Mouse (Mus musculus): ENCODE data around the gene Sf3b4. TPM values are rescaled to one million over a fixed set of nuclear protein-coding genes. Genes with fewer than 3 reads are reported as not detected.
"Not testable (repeated sequence)": the region's sequence is repeated elsewhere in the genome, so short reads cannot be mapped to it uniquely, and the experiment has no call there.

The Sf3b4 gene
- total RNA-seq, 2 experiments from 2014 or later = 24.6 to 88.5 TPM

DNA sequence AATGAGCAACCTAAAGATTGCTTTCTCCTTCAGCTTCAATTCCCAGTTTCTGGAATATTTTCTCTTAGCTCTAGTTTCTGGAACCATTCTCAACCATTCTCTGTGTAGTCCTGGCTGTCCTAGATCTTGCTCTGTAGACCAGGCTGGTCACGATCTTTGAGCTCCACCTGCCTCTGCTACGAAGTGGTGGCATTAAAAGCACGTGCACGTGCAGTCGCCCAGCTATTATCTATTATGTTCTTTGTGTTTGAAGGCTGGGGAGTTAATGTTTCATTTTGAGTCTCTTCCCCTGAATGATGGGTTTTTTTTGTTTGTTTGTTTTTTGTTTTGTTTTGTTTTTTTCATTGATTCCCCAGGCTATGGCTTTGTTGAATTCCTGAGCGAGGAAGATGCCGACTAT lies 1.1 kb downstream of the Sf3b4 start:
- no peak for ATAC-seq (replicated peaks; ENCODE audit: poor library complexity)

DNA sequence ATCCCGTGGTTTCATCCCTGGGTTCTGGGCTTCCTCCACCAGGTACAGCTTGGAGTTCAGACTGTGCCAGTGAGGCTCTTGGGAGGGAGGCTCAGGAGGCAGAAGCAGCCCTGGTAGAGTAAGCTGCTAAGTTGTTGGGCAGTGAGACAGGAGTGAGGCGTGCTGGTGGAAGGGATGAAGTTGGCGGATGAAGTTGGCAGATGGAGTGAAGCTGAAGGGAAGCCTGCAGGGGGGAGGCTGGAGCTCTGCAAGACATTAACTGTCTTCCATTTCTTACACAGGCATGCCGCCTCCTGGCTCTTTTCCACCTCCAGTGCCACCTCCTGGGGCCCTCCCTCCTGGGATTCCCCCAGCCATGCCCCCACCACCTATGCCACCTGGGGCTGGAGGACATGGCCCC lies 1.9 kb downstream of the Sf3b4 start:
- not testable (repeated sequence) for ATAC-seq (replicated peaks; ENCODE audit: poor library complexity)

DNA sequence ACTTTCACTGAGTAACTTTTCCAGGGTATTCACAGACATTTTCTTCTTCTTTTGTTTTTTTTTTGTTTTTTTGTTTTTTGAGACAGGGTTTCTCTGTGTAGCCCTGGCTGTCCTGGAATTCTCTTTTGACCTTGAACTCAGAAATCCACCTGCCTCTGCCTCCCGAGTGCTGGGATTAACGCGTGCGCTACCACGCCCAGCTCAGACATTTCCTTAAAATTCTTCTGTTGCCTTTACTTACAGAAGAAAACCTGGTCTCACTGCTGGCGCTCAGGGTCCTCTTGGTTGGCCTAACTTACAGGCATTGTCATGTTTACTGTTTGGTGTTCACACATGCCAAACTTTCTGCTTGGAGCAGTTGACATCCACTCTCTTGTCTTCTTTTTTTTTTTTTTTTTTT lies 3.1 kb downstream of the Sf3b4 start:
- no peak for ATAC-seq (replicated peaks; ENCODE audit: poor library complexity)

DNA sequence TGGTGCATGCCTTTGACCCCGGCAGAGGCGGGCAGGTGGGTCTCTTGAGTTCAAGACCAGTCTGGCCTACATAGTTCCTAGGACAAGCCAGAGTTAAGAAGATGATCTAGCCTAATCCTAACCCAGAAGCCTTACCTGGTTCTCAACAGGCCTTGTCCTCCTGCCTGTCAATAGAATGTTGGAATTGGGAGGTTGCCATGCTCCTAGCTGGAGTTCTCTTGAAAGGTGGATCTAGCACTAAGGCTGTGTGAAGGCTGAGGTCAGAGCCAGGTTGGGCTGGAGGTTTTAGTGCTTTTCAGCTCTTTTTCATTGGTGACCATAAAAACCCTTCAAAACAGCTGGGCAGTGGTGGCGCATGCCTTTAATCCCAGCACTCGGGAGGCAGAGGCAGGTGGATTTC lies 6.3 kb downstream of the Sf3b4 start:
- ATAC-seq (replicated peaks; ENCODE audit: poor library complexity) = no peak

GRCm38 (mm10) chr3:96178902-96179301 lies 6.8 kb downstream of the Sf3b4 start:
- ATAC-seq (replicated peaks; ENCODE audit: poor library complexity) = no peak

DNA sequence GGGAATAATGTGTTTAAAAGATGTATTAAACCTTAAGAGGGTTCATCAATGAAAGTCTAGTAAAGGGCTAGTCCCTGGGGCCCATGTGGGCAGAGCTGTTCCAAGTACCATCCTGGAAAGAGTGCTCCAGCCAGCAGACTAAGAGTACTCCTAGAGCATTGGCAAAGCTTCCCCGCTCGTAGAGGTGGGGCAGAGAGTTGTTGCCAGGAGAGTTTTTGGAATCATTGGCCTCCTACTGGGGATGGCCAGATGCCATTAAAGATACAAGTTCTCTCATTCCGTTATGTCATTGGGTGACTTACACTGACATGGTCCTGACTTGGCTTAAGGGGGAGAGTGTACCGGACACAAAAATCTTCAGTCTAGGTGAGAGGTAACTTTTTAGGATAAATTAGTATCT lies 7.4 kb downstream of the Sf3b4 start:
- ATAC-seq (replicated peaks; ENCODE audit: poor library complexity) = no peak

DNA sequence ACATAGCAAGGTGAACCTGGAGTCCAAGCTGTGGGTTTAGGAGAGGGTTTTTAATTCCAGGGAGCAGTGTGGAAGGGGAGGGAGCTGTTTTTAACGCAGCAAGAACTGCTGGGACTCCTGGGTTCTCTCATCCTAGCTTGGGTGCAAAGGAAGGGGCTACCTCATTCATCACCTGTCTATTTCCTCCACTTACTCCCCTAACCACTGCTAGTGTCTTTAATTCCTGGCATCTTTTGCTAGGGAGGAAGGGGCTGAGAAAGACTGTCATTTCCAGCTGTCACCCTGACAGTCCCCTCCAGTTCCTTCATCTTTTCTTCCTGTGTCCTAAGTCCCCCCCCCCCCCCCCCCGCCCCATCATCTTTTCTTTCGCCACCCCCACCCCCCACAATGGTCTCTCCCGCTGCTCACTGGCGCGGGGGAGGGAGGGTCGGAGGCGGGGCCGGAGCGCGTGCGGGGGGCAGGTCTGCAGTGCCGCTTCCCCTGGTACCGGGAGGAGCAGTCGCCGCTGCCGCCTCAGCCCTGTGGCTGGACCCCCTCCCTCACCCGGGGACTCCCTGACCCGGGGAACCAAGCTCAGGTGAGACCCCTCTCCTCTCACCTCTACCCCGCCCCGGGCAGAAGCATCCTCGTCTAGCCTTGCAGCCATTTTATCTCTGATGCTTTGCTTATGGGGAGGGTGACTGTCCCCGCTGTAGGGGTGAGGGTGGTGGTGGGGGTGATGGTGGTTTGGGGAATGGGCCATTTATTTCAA lies 8.8 kb downstream of the Sf3b4 start, which contains the start of gene Sv2a:
Gene Sv2a (plus strand): TSS at position 425 of the 751 bp plus-strand sequence.
- ATAC-seq (replicated peaks; ENCODE audit: poor library complexity) = peak; percentile 53

GRCm38 (mm10) chr3:96181510-96182381 lies 9.6 kb downstream of the Sf3b4 start:
- ATAC-seq (replicated peaks; ENCODE audit: poor library complexity) = no peak

DNA sequence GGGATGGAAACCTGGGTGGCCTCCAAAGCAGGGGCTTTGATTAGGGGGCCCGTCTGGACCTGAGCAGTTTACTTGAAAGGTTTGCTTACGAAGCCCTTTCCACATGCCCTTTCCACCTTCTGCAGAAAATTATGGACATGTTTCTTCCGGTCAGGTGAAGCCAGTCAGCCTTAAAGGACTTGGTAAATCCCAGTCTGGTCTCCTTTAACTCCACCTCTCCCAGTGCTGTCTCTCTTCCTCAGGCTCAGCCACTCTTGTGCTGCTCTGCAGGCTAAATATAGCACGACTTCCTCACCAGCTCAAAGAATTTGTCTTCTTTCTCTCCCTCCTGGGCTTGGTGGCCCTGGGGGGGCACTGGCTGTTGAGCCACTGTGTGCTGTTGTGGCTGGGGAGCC lies 10.2 kb downstream of the Sf3b4 start:
- ATAC-seq (replicated peaks; ENCODE audit: poor library complexity) = peak; percentile 23; the same call in 1 of the 2 replicates

GRCm38 (mm10) chr3:96192977-96193376 lies 20.8 kb downstream of the Sf3b4 start:
- no peak for ATAC-seq (replicated peaks; ENCODE audit: poor library complexity)

- ATAC-seq (replicated peaks; ENCODE audit: poor library complexity) = peak; percentile 14
Observed at GRCm38 (mm10) chr3:96194966-96195365, 22.8 kb downstream of the Sf3b4 start.

DNA sequence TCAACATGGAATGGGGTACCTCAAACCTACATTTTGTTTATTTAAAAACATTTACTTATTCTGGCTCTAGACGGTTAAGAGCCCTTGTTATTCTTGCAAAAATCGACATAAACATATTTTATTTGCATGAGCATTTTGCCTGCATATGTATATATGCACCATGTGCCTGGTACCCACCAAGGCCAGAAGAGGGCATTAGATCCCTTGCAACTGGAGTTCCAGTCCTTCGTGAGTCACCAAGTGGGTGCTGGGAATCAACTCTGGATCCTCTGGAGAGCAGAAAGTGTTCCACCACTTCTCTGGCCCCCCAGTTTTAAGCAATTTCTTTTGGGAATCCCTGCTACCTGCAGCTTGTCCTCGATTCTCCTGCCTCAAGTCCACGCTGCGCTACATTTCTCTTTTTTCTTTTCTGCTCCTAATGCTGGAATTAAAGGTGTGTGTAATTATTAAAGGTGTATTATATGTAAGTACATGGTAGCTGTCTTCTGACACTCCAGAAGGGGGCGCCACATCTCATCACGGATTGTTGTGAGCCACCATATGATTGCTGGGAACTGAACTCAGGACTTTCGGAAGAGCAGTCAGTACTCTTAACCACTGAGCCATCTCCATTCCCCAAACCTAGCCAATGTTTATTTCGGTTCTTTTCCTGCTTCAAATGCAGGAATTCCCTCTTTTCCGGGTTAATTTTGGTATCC lies 23.6 kb downstream of the Sf3b4 start:
- no peak for ATAC-seq (replicated peaks; ENCODE audit: poor library complexity)

DNA sequence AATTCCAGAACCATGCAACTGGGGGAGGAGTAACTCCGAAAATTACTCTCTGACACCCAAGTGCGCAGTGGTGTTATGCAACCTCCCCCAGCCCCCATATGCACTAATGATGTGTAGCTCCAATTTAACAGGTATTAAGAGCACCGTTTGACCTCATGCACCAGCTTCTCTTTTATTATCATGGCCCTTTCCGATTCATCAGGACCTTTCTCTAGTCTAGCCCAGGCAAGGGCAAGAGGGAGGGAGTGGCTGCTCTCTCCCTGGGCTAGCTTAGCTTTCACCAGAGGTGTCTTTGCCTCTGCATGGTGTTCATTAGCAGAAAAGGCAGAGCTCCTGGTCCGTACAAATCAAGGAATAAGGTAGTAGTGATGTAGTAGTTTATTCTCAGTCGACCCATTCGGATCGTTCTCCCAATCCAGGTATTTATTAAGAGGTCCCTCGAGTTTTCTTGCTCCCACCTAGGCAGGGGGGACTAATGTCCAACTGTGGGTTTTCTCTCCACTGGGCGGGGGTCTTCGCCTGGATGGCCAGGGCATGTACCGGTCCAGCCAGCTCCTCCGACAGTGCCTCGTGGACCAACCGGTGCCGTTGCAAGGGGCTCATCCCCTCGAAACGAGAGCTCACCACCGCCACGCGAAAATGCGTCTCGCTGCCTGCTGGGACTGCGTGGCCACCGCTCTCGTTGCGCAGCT lies 24.5 kb downstream of the Sf3b4 start:
- ATAC-seq (replicated peaks; ENCODE audit: poor library complexity) = no peak

DNA sequence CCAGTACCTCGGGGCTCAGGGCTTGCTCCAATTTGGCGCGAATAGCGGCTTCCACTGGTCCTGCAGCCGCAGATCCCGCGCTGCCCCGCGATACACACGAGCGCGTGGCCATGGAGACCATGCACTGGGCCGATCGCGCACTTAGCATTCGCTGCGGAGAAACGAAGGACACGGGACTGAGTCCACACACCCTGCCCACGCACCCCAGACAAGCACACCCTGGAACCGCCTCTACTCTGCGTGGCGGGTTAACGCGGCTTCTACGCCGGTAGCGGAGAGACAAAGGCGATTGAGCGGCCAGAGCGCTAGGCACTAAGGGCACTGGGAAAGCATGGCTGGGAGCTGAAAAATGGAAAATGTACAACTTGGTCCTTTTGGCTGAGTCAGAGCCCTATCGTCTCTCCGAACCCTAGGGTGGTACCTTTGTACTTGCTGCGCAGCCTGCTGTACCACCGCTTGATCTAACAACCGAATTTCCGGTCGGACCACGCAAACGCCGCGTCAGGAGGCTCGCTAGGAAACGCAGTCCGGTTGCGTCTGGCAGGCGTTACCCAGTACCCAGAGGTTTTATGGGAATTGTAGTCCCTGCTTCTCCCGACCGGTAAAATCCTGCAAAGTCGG lies 25.1 kb downstream of the Sf3b4 start:
- peak; percentile 77 for ATAC-seq (replicated peaks; ENCODE audit: poor library complexity)

GRCm38 (mm10) chr3:96198181-96198580 lies 26.0 kb downstream of the Sf3b4 start:
- ATAC-seq (replicated peaks; ENCODE audit: poor library complexity) = peak; percentile 43

DNA sequence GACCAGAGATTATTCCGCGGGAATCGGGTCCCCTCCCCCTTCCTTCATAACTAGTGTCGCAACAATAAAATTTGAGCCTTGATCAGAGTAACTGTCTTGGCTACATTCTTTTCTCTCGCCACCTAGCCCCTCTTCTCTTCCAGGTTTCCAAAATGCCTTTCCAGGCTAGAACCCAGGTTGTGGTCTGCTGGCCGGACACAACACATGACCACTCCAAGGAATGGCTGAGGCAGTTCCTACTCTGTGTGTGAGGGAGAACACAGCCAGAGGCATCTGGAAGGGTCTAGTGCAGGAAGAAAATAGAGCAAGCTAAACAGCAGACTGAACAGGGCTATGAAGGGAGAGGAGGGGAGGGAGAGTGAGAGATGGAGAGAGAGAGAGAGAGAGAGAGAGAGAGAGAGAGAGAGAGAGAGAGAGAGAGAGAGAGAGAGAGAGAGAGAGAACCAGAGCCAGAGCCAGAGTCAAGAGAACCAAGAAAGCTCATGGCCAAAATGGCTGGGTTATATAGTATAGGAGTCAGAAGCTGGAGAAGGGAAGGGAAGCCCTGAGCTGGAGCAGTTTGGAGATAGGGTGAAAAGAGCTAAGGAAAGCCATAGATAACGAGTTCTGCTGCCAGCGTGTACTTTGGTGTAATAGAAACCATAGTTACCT lies 26.6 kb downstream of the Sf3b4 start:
- not testable (repeated sequence) for ATAC-seq (replicated peaks; ENCODE audit: poor library complexity)

DNA sequence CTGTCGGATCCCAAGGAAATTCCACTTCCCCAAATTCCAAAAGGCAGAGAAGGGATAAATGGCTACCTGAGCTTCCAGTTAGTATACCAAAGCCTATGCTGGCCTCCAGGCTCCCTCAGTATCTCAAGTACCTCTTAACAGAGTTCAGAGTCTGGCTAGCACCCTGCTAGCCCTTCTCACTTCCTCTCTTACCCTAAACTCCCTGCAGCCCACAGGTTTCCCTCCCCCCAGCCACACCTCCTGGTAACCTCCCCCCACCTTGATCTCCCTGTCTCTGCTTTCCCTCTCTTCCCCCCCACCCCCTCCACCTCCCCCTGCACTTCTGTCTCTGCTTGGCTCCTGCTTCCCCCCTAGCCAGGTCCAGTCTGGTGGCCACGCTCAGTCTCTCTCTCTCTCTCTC lies 27.6 kb downstream of the Sf3b4 start:
- ATAC-seq (replicated peaks; ENCODE audit: poor library complexity) = no peak

GRCm38 (mm10) chr3:96207819-96208218 lies 35.7 kb downstream of the Sf3b4 start:
- ATAC-seq (replicated peaks; ENCODE audit: poor library complexity) = no peak

DNA sequence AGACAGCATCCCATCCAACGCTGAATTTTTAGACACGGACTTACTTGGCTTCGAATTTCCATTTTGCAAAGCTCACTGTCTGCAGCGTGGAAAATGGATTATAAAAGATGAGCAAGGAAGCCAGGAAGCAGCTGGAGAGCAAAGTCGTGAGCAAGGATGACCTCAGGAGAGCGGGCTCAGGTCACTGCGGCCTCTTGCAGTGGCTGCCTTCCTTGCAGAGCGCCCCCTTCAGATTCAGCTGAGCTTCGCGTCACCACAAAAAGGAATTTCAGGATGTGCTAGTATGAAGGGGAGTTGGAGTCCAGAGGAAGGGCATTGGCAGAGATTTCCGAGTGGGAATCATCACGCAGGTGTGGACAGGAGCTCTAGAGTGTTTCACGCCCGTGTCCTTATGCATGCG lies 37.1 kb downstream of the Sf3b4 start:
- ATAC-seq (replicated peaks; ENCODE audit: poor library complexity) = no peak

DNA sequence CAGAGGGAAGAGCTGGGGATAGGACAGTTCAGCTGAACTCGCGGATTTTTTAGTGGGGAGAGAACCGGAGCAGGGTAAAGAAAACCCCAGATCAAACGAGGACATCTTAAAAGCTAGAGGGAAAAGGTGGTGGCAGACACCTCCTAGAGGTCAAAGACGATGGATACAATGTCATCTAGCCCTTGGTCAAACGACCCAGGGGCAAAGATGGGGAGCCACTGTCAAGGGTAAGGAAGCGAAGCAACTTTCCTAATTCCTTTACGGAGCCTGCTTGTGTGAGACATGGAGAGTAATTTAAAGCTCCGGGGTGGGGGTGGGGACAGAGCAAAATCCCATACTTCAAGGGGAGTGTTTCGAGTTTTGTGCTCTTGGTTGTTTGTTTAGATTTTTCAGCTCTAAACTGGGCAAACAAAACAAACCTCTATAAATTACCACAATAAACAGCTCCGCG lies 47.1 kb downstream of the Sf3b4 start:
- peak; percentile 7 for ATAC-seq (replicated peaks; ENCODE audit: poor library complexity)
